Mouse (Mus musculus): Measurements from ENCODE around the gene Nes.

- TF ChIP-seq GATA1 (IDR thresholded peaks at IDR 0.05; ENCODE audit: borderline replicate concordance, low read length) (no peak), FLI1 (IDR thresholded peaks at IDR 0.05; ENCODE audit: low read length) (no peak)
Observed at GRCm38 (mm10) chr3:87946541-87946860, 24.4 kb upstream of the Nes start.

Data from megakaryocyte, embryonic 14.5 days (primary cell).